Mouse (Mus musculus): ENCODE results near the gene Lyar.

Gene Lyar

GRCm38 (mm10) chr5:38256551-38256950, 36.3 kb downstream of the Lyar start:
- DNase-seq = no peak

- DNase-seq = no peak
These were observed 37.9 kb downstream of the Lyar start for GRCm38 (mm10) chr5:38258034-38258772.

GRCm38 (mm10) chr5:38258773-38259146, 38.5 kb downstream of the Lyar start:
- DNase-seq = no peak

- DNase-seq = no peak
These were observed 39.3 kb downstream of the Lyar start for GRCm38 (mm10) chr5:38259455-38260106.

- DNase-seq = peak; percentile 63
These were observed 39.9 kb downstream of the Lyar start, which contains the start of gene Tmem128 for GRCm38 (mm10) chr5:38260107-38260682. Gene Tmem128 (plus strand): TSS chr5:38260185.

DNA sequence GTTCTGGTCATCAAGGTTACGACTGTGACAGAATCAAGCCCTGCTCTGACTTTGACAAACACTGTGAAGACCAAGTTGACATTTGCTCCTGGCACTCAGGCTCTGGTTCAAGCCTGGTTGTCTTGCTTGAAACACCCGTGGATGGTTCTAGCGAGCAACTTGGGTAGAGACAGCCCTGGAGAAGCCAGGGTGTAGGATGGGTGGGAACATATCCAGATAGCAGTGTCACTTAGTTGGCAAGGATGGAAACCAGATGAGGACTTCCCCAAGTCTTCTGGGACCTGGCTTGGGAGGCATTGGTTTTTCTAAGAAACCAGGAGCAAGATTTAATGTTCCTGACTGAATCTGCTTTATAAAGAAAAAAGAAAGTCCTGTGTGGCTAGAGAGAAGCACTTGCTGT, 50.7 kb downstream of the Lyar start:
- DNase-seq = no peak

DNA sequence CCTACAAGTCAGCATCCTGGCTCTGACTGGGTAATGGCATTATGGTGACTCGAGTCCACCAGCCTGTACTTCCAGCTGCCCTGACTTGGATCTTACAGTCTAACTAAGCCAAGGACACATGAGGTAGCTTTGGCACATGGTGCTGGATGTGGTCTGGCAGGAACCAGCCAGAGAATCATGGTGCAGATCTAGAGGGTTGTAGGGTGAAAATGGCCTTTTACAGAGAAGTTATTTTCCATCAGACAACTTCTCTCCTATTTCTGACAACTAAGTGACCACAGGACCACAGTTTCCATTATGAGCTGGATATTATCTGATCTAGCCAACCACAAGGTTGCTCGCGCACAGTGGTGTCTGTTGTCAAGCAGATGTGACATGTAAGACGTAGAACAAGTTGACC, 53.6 kb downstream of the Lyar start:
- no peak for DNase-seq

DNA sequence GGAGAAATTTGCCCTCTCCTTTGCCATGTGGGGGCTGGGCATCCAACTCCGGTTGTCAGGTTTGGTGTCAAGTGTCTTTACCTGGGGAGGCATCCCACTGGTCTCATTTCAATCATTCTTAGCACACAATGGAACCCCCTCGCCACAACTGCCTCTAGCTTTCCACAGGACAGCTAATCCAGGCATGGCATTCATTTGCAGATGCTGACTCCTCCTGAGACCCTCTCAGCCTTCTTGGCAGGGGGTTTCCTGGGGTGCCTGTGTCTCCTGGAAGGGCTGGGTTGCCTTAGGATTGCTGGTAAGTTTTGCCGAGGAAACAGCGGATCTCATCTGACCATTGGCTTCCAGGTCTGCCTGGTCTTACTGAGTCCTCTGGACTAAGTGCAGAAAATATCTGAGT, 55.5 kb downstream of the Lyar start, which contains the start of gene Otop1:
Gene Otop1 (plus strand): TSS at position 202 of the 400 bp plus-strand sequence.
- no peak for DNase-seq

GRCm38 (mm10) chr5:38276451-38276850, 56.2 kb downstream of the Lyar start:
- no peak for DNase-seq

- DNase-seq = no peak
These were observed 57.0 kb downstream of the Lyar start for GRCm38 (mm10) chr5:38277098-38277866.

DNA sequence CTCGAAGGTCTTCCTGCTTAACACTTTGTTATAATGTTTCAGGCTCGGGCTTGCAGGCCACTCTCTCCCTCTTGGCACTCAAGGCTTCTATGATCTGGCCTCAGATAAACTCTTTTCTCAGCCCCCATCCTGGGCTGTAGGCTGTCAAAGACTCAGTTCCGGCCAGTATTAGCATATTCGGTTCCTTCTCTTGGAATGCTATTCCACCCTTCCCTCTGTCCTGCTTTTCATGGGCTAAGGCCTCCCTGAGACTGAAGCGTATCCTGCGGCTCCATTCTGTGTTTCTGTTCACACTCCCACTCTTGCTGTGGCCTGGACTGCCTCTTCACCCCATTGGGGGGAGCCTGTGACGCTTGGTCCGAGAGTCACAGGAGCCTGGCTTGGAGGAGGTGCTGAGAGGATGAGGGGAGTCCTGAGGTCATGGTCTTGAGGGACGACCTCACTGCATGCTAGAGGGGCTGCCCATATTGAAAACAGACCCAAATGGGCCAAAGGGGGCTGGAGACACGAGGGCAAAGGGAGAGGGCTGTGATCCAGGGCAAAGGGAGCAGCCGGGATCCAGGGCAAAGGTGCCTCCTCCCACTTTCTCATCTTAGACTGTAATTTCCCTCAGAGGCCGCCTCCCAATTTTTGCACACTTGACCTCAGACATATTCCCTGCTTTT, 57.8 kb downstream of the Lyar start:
- no peak for DNase-seq

DNA sequence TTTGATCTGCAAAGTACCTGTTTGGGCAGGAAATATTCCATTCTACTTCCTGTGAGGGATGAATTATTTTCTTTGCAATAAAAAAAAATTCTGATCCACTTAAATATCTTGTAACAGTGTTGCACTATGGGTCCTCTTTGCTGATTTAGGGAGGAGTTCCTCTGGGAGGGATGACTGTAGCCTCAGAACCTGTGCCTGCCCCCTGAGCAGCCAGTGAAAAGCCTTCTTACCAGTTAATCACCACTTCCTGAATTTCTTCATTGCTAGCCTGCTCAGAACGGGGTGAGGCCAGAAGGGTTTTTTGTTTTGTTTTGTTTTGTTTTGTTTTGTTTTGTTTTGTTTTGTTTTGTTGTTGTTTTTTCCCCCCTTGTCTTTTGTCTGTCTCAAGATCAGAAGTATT, 59.8 kb downstream of the Lyar start:
- no peak for DNase-seq

Measured in kidney, adult 11 months (tissue).